Mouse (Mus musculus) neural tube, embryonic 15.5 days (tissue): ENCODE measurements around the gene Alox5ap. TPM values are rescaled to one million over a fixed set of nuclear protein-coding genes. Genes with fewer than 3 reads are reported as not detected.

Experiments
- ATAC-seq: fragments of 200-750 bp; cut with Nextera tagmentation; 2 replicates; pipeline ENCODE4 v1.8.0; 2017; ENCODE audit warnings: mild to moderate bottlenecking, moderate TSS enrichment, moderate library complexity; ENCODE audit not compliant: low FRiP score
- H3K27ac ChIP-seq: fragments of 300-500 bp; sonication (generic); replicated peaks from 2 replicates; pipeline ENCODE4 v1.5.1; 2015; ENCODE audit warnings: mild to moderate bottlenecking, inconsistent platforms
- H3K27me3 ChIP-seq: fragments of 300-500 bp; sonication (generic); replicated peaks from 2 replicates; pipeline ENCODE4 v1.6.1; 2015; ENCODE audit warnings: inconsistent platforms
- H3K36me3 ChIP-seq: fragments of 300-500 bp; sonication (generic); 2 replicates; pipeline ENCODE4 v1.6.1; 2015; ENCODE audit warnings: inconsistent platforms
- H3K4me1 ChIP-seq: fragments of 300-500 bp; sonication (generic); 2 replicates; pipeline ENCODE4 v1.6.1; 2015; ENCODE audit warnings: inconsistent platforms
- H3K4me2 ChIP-seq: fragments of 300-500 bp; sonication (generic); 2 replicates; pipeline ENCODE4 v1.6.1; 2015; ENCODE audit warnings: inconsistent platforms, mild to moderate bottlenecking, moderate library complexity
- H3K4me3 ChIP-seq: fragments of 300-500 bp; sonication (generic); replicated peaks from 2 replicates; pipeline ENCODE4 v1.5.1; 2015; ENCODE audit warnings: mild to moderate bottlenecking, inconsistent platforms
- H3K9ac ChIP-seq: fragments of 300-500 bp; sonication (generic); replicated peaks from 2 replicates; pipeline ENCODE4 v1.6.1; 2015; ENCODE audit warnings: mild to moderate bottlenecking, inconsistent platforms
- H3K9me3 ChIP-seq: fragments of 300-500 bp; sonication (generic); replicated peaks from 2 replicates; pipeline ENCODE4 v1.6.1; 2016; ENCODE audit warnings: inconsistent platforms
- WGBS: fragments of 180-500 bp; shearing (Covaris S2); methylation state at CpG from one replicate; pipeline ENCODE4 v1.1.7; 2015; ENCODE audit warnings: mixed read lengths; 5-methylcytosine and 5-hydroxymethylcytosine counted together
- microRNA-seq: library from miRNA; unstranded; fragments of <30 nt; microRNA quantifications from one replicate; pipeline ENCODE4, GENCODE M21; 2017
- polyA plus RNA-seq: library from polyadenylated mRNA; unstranded; fragments of >200 nt; fragmentation: Nextera tagmentation; extraction: Ambion mirVana; gene quantifications from 2 replicates; pipeline ENCODE4 v1.2.1, GENCODE M21; 2015

The Alox5ap gene
- polyA plus RNA-seq, 1 experiment from 2014 or later: 12.0 TPM

DNA sequence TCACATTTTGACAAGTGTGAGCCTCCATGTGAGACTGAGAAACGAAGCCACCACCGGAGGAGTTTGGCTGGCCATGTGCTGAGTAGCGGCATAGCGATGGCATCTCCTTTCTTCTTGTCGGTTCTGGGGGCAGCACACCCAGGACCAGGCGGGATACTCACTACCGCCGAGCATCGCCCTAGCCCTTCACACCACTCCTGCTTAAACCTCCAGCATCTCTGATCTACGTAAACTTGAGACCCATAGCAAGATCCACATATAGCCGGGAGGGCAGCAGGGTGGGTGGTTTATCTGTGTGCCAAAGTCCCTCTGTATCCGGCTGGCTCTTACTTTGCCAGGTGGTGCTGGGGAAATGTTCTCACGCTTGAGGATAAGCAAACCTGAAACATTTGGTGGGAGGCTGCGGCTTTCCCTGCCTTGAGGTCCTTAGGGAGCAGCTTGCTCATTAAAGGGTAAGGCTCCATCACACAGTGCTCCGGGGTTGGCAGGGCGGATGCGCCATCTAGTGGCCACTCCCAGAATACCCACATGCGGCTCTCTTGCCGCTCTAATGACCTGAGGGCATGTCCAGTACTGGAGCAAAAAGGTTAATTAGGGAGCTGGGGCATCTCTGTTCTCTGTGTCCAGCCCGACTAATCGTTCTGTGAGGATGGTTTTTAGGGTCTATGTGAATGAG, 71.1 kb downstream of the Alox5ap start:
- peak; percentile 84 for ATAC-seq
- Histone ChIP-seq H3K36me3 (no peaks in the 10 kb centered on the region), H3K4me2 (no peak overlapping the region), H3K4me3 (no peak overlapping the region), H3K27me3 (no peaks in the 10 kb centered on the region), H3K9ac (no peak overlapping the region), H3K9me3 (no peaks in the 10 kb centered on the region), H3K4me1 (peaks cover 18% of the 10 kb centered on the region), H3K27ac (no peak overlapping the region)
- 34% methylated on average over 21 of the region's 21 CpGs for WGBS

DNA sequence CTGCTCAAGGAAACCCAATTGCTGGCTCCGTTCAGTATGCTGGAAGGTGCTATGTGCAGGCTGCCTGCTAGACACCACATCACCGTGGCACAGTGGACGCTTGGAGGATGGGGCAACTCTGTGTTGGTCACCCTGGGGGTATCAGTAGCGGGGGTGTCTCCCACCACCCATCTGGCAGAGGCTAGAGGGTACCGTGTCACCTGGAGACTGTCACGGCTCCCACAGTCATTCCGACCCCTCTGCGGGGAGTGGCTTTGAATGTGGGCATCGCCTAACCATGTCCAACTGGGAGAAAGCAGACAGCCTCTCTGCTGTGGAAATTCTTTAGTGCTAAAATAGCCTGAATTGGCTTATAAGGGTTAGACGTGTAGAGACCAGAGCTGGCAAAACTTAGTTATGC, 72.6 kb downstream of the Alox5ap start:
- WGBS: 92% methylated on average over 10 of the region's 10 CpGs
- ATAC-seq: no peak

More for the DNA sequence above, 72.6 kb downstream of the Alox5ap start:
- Histone ChIP-seq H3K4me1 (peaks cover 14% of the 10 kb centered on the region), H3K9ac (no peak overlapping the region), H3K9me3 (no peaks in the 10 kb centered on the region), H3K4me2 (no peak overlapping the region), H3K4me3 (no peak overlapping the region), H3K27me3 (no peaks in the 10 kb centered on the region), H3K36me3 (no peaks in the 10 kb centered on the region), H3K27ac (no peak overlapping the region)

Small RNA genes within 50 kb of the gene (microRNA-seq; reads per million reads assigned to microRNA genes)
- gene Gm24105: not detected

Other genes starting within 250 kb of the Alox5ap start
- 56.1 and 57.1 TPM in 2 replicates for gene Uspl1, start 80.4 kb upstream of the Alox5ap start, polyA plus RNA-seq
- 674 and 837 TPM in 2 replicates for gene Hmgb1, start 80.3 kb upstream of the Alox5ap start, polyA plus RNA-seq
- 1.8 and 2.5 TPM in 2 replicates for gene Medag, start 147.0 kb downstream of the Alox5ap start, polyA plus RNA-seq
- gene Tex26, start 174.9 kb downstream of the Alox5ap start, polyA plus RNA-seq: 0.73 and 0.78 TPM in 2 replicates